Mouse (Mus musculus): ENCODE measurements around the gene Cntrl. TPM values are rescaled to one million over a fixed set of nuclear protein-coding genes. Genes with fewer than 3 reads are reported as not detected.

Cntrl gene
- total RNA-seq (2014; fragmentation: Nextera tagmentation) = 101 and 118 TPM in 2 replicates
- 90.1 and 112 TPM in 2 replicates for total RNA-seq (2017)

- ATAC-seq (replicated peaks; ENCODE audit: poor library complexity, severe bottlenecking) = peak; percentile 73
Observed at GRCm38 (mm10) chr2:35109141-35109923, at the start of gene Cntrl. Gene Cntrl, plus strand, starts transcription at chr2:35109492.

- no peak for ATAC-seq (replicated peaks; ENCODE audit: poor library complexity, severe bottlenecking)
Observed at GRCm38 (mm10) chr2:35060256-35060655, 49.0 kb upstream of the Cntrl start.

GRCm38 (mm10) chr2:35060897-35061296 lies 48.4 kb upstream of the Cntrl start:
- no peak for ATAC-seq (replicated peaks; ENCODE audit: poor library complexity, severe bottlenecking)

- ATAC-seq (replicated peaks; ENCODE audit: poor library complexity, severe bottlenecking) = no peak
Observed at GRCm38 (mm10) chr2:35061338-35061737, 48.0 kb upstream of the Cntrl start, which contains the start of gene Hc. Gene Hc, minus strand, starts transcription at chr2:35061438.

- no peak for ATAC-seq (replicated peaks; ENCODE audit: poor library complexity, severe bottlenecking)
Observed at GRCm38 (mm10) chr2:35063333-35064030, 45.8 kb upstream of the Cntrl start.

GRCm38 (mm10) chr2:35066525-35067082 lies 42.7 kb upstream of the Cntrl start:
- no peak for ATAC-seq (replicated peaks; ENCODE audit: poor library complexity, severe bottlenecking)

DNA sequence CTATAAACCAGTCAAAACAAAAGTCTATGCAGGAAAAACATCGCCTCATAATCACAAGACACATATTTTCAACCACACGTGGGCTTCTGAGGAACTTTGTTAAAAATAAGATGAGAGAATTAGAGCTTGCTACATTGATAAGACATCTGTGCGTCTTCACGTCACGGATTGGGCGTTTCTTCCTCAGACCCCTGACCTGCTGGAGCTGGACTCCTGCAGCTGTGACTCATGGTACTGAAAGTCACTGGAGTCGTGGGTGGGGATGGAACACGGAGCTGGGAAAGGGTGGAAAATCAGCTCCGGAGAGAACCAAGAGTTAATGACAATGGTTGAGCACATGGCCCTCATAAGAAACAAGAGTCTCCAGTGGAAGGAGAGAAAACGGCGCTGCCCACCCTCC lies 42.2 kb upstream of the Cntrl start:
- no peak for ATAC-seq (replicated peaks; ENCODE audit: poor library complexity, severe bottlenecking)

DNA sequence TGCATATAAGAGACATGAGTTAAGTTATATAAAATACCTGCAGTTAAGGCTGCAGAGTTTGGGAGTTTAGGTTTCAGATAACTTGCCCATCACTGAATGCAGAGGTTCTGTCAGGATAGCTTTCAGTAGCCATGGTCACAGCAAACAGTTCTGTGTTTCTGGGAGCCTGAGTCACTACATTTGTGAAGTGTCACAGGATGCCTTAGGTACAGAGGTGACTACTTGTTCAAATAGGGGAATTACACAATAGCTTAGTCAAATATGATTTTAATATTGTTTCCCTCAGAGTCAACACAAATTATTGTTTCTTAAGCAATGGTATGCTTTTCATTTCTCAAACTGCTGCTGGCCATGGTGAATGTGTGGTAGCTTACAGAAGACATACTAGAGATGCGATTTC lies 40.2 kb upstream of the Cntrl start:
- no peak for ATAC-seq (replicated peaks; ENCODE audit: poor library complexity, severe bottlenecking)

DNA sequence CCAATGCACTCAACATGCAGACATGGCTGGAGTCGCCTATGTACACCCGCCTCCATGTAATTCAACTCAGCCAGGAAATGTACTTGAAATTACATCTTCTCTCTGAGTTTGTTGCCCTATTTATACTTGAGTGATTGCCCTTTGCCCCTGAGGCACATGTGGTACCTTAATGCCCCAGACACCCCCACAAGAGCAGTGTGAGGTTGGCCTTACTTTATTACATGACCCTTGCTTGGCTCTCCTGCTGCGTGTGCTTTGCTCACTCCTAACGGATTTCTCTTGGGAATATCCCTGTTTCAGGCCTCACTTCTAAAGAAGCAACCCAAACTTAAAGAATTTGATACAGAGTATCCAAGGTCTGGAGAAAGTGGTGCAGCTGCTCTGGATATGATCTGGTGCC lies 39.0 kb upstream of the Cntrl start:
- no peak for ATAC-seq (replicated peaks; ENCODE audit: poor library complexity, severe bottlenecking)

DNA sequence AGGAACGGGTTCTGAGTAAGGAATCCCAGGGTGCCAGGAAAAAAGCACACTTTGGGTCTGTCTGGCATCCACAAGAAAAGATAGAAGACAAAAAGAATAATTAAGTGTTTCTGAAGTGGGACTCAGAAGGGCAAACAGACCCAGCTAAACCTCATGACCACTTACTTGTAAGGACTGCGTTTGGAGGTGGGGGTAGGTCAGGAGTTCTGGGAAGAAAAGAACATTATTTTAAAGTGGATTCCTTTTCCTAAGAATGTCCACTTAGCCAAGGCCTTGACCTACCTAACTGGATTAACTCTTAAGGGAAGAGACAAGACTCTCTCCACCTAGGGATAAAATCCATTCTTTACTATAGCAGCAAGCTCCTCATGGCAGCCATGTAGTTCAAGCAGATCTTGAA lies 36.7 kb upstream of the Cntrl start:
- no peak for ATAC-seq (replicated peaks; ENCODE audit: poor library complexity, severe bottlenecking)

DNA sequence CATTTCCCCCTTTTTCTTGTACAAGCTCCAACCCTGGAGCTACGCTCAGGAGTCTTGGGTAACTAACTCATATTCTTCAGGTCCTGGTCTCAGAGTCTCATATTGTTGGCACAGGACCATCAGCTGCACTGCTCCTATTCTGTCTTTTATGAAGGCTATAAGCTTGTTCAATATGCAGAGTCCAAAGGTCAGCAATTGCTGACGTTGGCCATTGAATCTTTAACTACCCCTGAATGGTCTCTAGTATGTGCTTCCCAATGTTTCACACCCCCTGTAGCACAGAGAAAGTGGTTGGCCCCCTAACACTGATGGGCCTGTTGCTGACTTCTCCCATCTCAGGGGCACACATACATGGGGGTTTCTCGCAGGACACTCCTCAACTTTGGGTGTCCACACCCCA lies 35.0 kb upstream of the Cntrl start:
- no peak for ATAC-seq (replicated peaks; ENCODE audit: poor library complexity, severe bottlenecking)

DNA sequence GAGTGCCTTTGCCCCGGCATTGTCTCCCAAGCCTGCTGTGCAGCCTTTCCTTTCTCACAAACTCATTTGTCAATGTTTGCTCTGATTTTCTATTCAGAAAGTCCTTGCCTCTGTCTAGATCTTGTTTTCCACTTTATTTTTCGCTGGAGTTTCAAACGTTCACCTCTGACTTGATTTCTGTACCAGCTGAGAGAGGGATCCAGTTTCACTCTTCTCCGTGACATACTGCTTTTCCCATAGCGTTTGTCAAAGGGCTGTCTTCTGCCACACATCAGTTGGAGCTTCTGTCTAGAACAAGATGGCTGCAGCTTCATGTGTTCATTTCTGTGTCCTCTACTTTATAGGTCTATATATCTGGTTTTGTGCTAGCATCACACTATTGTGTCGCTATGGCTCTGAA lies 30.1 kb upstream of the Cntrl start:
- no peak for ATAC-seq (replicated peaks; ENCODE audit: poor library complexity, severe bottlenecking)

DNA sequence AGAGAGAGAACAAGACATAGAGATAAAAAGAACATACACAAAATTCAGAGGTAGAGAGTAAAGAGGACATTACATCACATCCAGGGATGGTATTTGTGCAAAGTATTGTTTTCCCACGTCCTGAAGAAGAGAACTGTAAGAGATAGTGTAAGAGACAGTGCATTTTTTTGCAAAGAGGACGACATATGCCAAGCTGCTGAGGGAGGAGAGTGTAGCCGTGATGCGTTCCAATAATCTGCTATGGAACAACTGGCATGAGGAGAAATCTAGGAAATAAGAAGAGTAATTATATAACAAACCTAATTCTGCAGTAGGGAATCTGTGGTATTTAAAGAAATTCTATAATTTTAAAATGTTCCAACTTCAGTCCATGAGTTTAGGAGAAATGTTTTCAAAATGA lies 21.9 kb upstream of the Cntrl start:
- ATAC-seq (replicated peaks; ENCODE audit: poor library complexity, severe bottlenecking) = no peak

- ATAC-seq (replicated peaks; ENCODE audit: poor library complexity, severe bottlenecking) = no peak
Observed at GRCm38 (mm10) chr2:35100529-35100928, 8.8 kb upstream of the Cntrl start.

DNA sequence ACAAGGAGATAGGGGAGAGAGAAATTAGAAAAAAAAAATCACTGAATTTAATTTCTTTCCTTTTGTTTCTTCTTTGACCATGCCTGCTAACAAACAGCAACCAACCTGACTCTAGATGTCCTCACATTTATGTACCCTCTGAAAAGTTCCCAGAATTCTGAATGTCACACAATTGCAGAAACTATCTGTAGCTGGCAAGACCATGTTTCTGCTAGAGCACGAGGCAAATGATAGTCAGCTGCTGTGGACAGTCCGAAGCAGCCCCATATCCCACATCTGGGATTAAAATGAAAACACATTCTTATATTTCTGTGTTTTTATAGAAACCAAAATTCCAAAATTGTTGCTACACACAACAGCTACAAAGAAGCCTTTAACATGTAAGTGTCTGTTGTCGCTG lies 7.8 kb upstream of the Cntrl start, which contains the start of gene AI182371:
Gene AI182371 (minus strand): TSS at position 101 of the 400 bp plus-strand sequence.
- no peak for ATAC-seq (replicated peaks; ENCODE audit: poor library complexity, severe bottlenecking)

DNA sequence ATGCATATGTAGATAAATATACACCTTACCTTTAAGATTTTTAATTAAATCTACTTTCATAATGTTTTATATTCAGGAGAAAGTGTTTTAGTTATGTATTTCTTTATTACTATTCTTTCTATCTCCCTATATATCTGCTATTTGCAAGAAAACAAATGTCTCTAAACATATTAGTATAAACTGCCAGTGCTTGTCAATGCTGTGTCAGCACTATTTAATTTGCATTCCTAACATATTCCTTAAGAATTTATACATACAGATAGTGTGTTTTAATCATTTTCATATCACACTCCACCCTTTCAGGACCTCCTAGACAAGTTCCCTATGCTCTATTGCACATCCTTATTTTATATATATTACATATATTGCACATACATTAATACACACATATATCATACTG lies 6.5 kb upstream of the Cntrl start:
- ATAC-seq (replicated peaks; ENCODE audit: poor library complexity, severe bottlenecking) = no peak

DNA sequence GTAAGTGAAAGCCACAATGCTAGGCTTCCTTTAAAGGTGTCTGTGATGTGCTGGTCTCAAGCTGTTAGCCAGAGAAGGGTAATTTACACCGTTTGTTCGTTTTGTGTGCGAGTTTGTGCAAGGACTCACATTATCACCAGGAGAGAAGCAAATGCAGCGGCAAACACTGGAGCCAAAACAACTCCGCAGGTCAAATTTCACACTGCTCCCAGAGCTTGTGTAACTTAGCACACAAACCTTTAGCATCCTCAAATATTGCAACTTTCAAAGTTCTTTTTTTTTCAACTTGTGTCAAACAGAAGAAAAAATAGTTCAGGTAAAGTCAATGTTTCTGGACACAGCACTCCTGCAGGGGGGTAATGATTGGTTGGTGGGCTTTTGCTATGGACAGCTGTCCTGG lies 5.7 kb upstream of the Cntrl start:
- no peak for ATAC-seq (replicated peaks; ENCODE audit: poor library complexity, severe bottlenecking)

GRCm38 (mm10) chr2:35104843-35105242 lies 4.4 kb upstream of the Cntrl start:
- no peak for ATAC-seq (replicated peaks; ENCODE audit: poor library complexity, severe bottlenecking)

- ATAC-seq (replicated peaks; ENCODE audit: poor library complexity, severe bottlenecking) = peak; percentile 40
Observed at GRCm38 (mm10) chr2:35107984-35108635, 1.2 kb upstream of the Cntrl start.

- peak; percentile 13 for ATAC-seq (replicated peaks; ENCODE audit: poor library complexity, severe bottlenecking)
Observed at GRCm38 (mm10) chr2:35108712-35109111, 580 bp upstream of the Cntrl start.

DNA sequence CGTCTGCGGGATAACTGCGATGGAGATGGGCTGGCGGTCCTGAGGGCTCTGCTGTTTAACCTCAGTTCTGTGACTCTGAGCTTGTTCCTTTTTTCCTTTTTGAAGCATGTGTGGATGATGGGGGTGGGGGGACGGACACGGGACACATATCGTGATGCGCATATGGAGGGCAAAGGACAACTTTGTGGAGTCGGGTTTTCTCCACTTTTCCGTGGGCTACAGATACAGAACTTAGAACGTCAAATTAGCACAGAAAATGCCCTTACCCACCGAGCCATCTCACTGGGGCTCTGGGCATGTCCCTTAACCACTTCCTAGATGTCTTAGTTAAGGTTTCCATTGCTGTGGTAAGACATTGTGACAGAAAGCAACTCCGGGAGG lies 622 bp downstream of the Cntrl start:
- peak; percentile 41 for ATAC-seq (replicated peaks; ENCODE audit: poor library complexity, severe bottlenecking)

All from granulocyte monocyte progenitor cell, adult 5-6 weeks (primary cell).